Mouse (Mus musculus) liver, adult 2 months (tissue): ENCODE measurements around the gene Bace1. TPM values are rescaled to one million over a fixed set of nuclear protein-coding genes. Genes with fewer than 3 reads are reported as not detected.
"Not testable (repeated sequence)": the region's sequence is repeated elsewhere in the genome, so short reads cannot be mapped to it uniquely, and the experiment has no call there.

Source experiments
- DNase-seq: peaks from one replicate; pipeline ENCODE4 v3.0.0-alpha.2; 2011; ENCODE audit warnings: low read depth, low spot score; ENCODE audit errors: extremely low read depth
- H3K27ac ChIP-seq: fragments of 200-500 bp; replicated peaks from 2 replicates; pipeline ENCODE4 v1.5.1; 2012; ENCODE audit warnings: low read depth, mild to moderate bottlenecking, control low read depth, inconsistent platforms, low read length; ENCODE audit not compliant: insufficient read depth
- H3K27me3 ChIP-seq: fragments of 200-500 bp; 2 replicates; pipeline ENCODE4 v1.6.1; 2012; ENCODE audit warnings: mild to moderate bottlenecking, moderate library complexity, low read length, inconsistent platforms; ENCODE audit not compliant: control insufficient read depth, insufficient read depth
- H3K36me3 ChIP-seq: fragments of 200-500 bp; 2 replicates; pipeline ENCODE4 v1.6.1; 2012; ENCODE audit warnings: low read length, inconsistent platforms; ENCODE audit not compliant: control insufficient read depth, insufficient read depth
- H3K4me1 ChIP-seq: fragments of 200-500 bp; 2 replicates; pipeline ENCODE4 v1.6.1; 2011; ENCODE audit warnings: low read length; ENCODE audit not compliant: control insufficient read depth, insufficient read depth
- H3K4me3 ChIP-seq: fragments of 200-500 bp; 2 replicates; pipeline ENCODE4 v1.5.1; 2011; ENCODE audit warnings: low read depth, mild to moderate bottlenecking, control low read depth, low read length, moderate library complexity; ENCODE audit not compliant: insufficient read depth
- H3K79me2 ChIP-seq: fragments of 200-500 bp; 2 replicates; pipeline ENCODE4 v1.6.1; 2012; ENCODE audit warnings: inconsistent platforms, mild to moderate bottlenecking, low read length, moderate library complexity; ENCODE audit not compliant: control insufficient read depth, insufficient read depth
- H3K9ac ChIP-seq: fragments of 200-500 bp; 2 replicates; pipeline ENCODE4 v1.6.1; 2012; ENCODE audit warnings: low read depth, mild to moderate bottlenecking, control low read depth, inconsistent platforms, low read length
- CTCF ChIP-seq: fragments of 200-500 bp; IDR thresholded peaks from 2 replicates; pipeline ENCODE4 v1.5.1; 2011; ENCODE audit warnings: low read depth, low read length, control low read depth
- POLR2A ChIP-seq: fragments of 200-500 bp; IDR thresholded peaks from 2 replicates; pipeline ENCODE4 v1.6.1; 2011; ENCODE audit warnings: low read length, control low read depth; ENCODE audit not compliant: insufficient read depth; ENCODE audit errors: extremely low read depth
- WGBS: fragments of 180-500 bp; shearing (Covaris S2); methylation state at CpG from one replicate; pipeline ENCODE4 v1.1.7; 2018; 5-methylcytosine and 5-hydroxymethylcytosine counted together
- polyA plus RNA-seq: library from polyadenylated mRNA; depleted of rRNA; stranded (reverse); fragments of >200 nt; gene quantifications from 2 replicates; pipeline ENCODE4 v1.2.3, GENCODE M21; 2012
- total RNA-seq: library from RNA; depleted of rRNA; stranded (reverse); fragments of >200 nt; gene quantifications from 2 replicates; pipeline ENCODE4 v1.2.3, GENCODE M21; 2014

Gene Bace1
- total and polyA plus RNA-seq, 2 experiments: 7.6 to 24.1 TPM

DNA sequence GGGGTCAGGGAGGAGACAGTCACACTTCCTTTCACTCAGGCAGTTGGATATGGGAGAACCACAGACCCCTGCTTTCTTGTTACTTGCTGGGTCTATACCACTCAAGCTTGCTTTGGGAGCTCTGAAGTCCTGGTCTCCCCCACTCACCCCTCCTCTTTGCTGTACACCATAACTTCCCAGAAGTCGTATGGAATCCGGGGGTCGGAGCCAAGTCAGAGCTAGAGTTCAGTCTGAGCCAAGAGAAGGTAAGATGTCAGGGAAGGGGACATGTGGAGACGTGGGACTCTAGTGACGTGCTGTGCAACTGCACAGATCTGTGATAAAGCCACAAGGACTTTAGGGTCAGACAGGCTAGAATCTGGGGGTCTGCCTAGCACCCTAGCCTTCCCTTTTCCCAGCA is 2.0 kb downstream of the Bace1 start:
- no peak for DNase-seq
- Histone ChIP-seq H3K36me3 (no peaks in the 10 kb centered on the region), H3K4me3 (no peak overlapping the region; the same call in 1 of the 2 replicates), H3K79me2 (peaks cover 26% of the 10 kb centered on the region; the same call in 1 of the 2 replicates), H3K4me1 (peaks cover 28% of the 10 kb centered on the region), H3K27ac (no peak overlapping the region), H3K9ac (peak overlapping the region; percentile 7; the same call in 1 of the 2 replicates), H3K27me3 (no peaks in the 10 kb centered on the region)
- 30% methylated on average over 5 of the region's 5 CpGs for WGBS
- TF ChIP-seq CTCF (no peak), POLR2A (no peak)

DNA sequence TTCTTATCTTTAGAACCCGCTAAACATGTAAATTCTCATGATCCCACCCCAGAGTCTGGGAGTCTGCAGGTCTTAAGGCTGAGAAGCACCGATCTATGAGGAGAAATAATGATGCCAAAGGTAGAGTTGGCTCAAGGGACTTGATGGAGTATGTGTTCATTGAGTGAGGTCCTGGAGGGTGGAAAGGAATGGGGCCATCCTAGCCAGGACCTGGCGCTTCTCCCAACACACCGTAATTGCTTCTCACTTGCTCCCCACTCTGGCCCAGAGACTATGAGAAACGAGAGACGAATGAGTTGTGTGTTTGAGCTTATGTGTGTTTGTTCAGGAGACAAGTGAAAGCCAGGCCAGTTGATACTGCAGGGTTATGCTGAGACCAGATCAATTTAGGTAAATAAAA is 3.1 kb downstream of the Bace1 start:
- Histone ChIP-seq H3K9ac (no peak overlapping the region), H3K36me3 (no peaks in the 10 kb centered on the region), H3K4me1 (peaks cover 28% of the 10 kb centered on the region), H3K27ac (no peak overlapping the region), H3K79me2 (peaks cover 26% of the 10 kb centered on the region; the same call in 1 of the 2 replicates), H3K27me3 (no peaks in the 10 kb centered on the region), H3K4me3 (no peak overlapping the region)
- peak; percentile 77 for DNase-seq
- 30% methylated on average over 6 of the region's 6 CpGs for WGBS
- TF ChIP-seq CTCF (no peak), POLR2A (no peak)

DNA sequence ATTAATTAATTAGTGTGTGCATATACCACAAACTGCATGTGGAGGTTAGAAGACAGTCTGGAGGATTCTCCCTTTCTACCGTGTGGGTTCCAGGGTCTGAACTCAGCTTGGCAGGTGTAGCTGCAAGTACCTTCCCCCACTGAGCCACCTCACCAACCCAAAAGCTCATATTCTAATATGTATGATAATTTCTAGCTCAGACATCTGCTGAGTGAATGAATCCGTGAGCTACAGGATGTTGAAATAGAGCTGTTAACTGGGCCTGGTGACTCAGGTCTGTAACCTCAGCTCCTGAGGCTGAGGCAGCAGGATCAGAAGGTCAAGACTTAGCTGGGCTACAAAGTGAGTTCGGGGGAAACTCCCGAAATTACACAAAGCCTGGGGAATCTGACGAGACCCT is 4.6 kb downstream of the Bace1 start:
- H3K4me1 ChIP-seq: peaks cover 28% of the 10 kb centered on the region
- H3K36me3 ChIP-seq: no peaks in the 10 kb centered on the region
- H3K27me3 ChIP-seq: no peaks in the 10 kb centered on the region
- peaks cover 28% of the 10 kb centered on the region; the same call in 1 of the 2 replicates for H3K79me2 ChIP-seq
- no peak overlapping the region for H3K9ac ChIP-seq
- WGBS: 65% methylated on average over 5 of the region's 5 CpGs
- no peak overlapping the region for H3K27ac ChIP-seq
- H3K4me3 ChIP-seq: no peak overlapping the region
- DNase-seq: no peak
- no peak for TF ChIP-seq POLR2A
- no peak for TF ChIP-seq CTCF

DNA sequence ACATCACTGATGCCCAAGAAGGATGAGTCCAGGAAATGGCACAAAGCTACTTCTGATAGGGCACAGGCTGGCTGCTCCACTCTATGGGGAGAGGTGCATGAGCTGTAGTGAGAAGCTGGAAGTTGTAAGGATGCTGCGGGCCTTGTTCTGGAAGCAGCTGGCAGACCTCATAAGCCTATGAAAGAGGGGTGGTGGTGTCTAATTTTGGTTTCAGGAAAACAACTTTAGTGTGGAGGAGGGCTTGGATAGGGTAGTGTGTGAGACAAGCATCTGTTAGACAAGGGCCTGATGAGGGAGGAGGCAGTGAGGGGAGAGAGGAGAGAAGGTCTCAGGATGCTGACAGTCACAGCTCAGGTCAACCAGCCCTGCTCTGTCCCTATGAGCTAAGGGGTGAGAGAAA is 5.4 kb downstream of the Bace1 start:
- TF ChIP-seq POLR2A: no peak
- TF ChIP-seq CTCF: no peak
- Histone ChIP-seq H3K4me3 (no peak overlapping the region), H3K79me2 (peaks cover 26% of the 10 kb centered on the region; the same call in 1 of the 2 replicates), H3K27me3 (no peaks in the 10 kb centered on the region), H3K9ac (no peak overlapping the region), H3K4me1 (peaks cover 33% of the 10 kb centered on the region), H3K27ac (no peak overlapping the region), H3K36me3 (no peaks in the 10 kb centered on the region)
- DNase-seq: no peak
- 97% methylated on average over 1 of the region's 1 CpGs for WGBS

DNA sequence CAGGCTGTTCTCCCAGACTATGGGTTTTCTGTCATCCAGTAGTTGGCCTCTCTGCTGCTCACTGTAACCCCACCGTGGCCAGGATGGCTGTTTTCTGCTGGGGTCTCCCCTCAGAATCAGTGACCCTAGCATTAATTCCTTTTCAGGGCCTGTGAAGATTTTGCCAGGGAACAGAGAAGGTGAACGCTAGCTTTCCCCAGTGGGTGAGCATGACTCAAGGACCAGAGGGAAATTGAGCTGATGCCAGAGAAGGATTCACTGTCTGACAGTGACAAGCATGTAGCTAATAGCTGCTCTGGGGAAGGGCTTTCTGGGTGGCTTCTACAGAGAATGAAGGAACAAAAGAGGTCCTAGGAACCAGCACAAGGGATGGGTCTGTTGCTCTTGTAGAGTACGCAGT is 7.2 kb downstream of the Bace1 start:
- Histone ChIP-seq H3K9ac (no peak overlapping the region), H3K27ac (no peak overlapping the region), H3K36me3 (no peaks in the 10 kb centered on the region), H3K4me3 (no peak overlapping the region), H3K79me2 (peaks cover 15% of the 10 kb centered on the region; the same call in 1 of the 2 replicates), H3K27me3 (no peaks in the 10 kb centered on the region), H3K4me1 (peaks cover 36% of the 10 kb centered on the region)
- DNase-seq: no peak
- 92% methylated on average over 3 of the region's 3 CpGs for WGBS
- no peak for TF ChIP-seq POLR2A
- TF ChIP-seq CTCF: no peak

DNA sequence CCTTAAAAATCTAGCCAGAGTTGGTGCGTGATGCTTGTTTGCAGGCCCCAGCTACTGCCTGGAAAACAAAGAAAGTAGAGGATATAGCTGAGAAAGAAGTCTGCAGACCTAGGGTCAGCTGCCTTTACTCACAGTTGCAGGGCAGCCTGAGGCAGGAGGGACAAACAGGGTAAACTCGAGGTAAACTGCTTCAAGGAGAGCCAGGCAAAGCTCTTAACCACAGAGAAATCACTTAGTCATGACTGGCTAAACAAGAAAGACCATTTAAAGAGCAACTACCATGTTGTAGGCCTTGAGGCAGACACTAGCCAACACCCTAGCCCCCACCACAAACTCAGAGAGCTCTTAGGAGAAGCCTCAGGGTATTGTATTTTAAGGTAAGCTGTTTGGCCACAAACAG is 7.8 kb downstream of the Bace1 start:
- not testable (repeated sequence) for H3K27me3 ChIP-seq, DNase-seq, H3K4me3 ChIP-seq, H3K27ac ChIP-seq, H3K36me3 ChIP-seq, H3K9ac ChIP-seq
- H3K4me1 ChIP-seq: peaks cover 30% of the 10 kb centered on the region
- peaks cover 11% of the 10 kb centered on the region; the same call in 1 of the 2 replicates for H3K79me2 ChIP-seq
- 65% methylated on average over 2 of the region's 2 CpGs for whole genome bisulfite sequencing
